Mouse (Mus musculus): ENCODE measurements around the gene Tead1.

The Tead1 gene

GRCm38 (mm10) chr7:112859887-112860286, 180.8 kb downstream of the Tead1 start:
- peak; percentile 80 for DNase-seq (ENCODE audit: low read depth)

DNA sequence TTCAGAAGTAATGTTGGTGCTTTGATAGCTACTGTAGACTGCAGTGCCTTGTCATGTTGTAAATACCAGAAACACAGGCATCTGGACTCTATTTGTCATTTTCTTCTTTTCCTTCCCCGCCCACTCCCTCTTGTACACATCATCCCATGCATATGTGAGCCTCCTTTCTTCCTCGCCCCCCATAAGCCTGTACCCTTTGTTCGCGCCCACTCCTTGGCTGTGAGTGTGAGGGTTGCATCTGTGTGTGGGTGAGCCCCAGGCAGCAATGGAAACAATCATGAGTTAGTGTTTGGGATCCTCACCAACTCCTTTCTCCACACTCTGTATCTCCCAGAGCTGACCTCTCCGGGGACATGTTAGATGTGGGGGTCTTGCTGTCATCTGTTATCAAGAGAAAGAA, 183.0 kb downstream of the Tead1 start:
- DNase-seq (ENCODE audit: low read depth) = no peak

DNA sequence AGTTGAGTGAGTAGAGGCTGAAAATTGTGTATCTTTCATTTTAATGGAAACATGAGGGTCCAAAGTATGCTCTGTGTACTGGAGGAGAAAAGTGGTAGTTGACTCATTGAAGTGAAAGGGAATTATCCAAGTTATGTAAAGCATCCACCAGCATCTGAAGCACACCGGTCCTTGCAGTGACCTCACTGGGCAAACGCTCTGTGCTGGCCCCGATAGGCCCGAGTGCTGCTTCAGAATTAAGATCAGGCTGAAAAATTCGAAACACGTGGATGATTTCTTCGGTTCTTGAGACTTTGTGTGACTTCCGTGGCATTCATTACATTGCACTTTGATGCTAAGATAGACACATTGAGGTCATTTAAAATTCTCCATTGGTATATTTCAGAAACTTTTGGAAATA, 185.1 kb downstream of the Tead1 start:
- DNase-seq (ENCODE audit: low read depth) = no peak

DNA sequence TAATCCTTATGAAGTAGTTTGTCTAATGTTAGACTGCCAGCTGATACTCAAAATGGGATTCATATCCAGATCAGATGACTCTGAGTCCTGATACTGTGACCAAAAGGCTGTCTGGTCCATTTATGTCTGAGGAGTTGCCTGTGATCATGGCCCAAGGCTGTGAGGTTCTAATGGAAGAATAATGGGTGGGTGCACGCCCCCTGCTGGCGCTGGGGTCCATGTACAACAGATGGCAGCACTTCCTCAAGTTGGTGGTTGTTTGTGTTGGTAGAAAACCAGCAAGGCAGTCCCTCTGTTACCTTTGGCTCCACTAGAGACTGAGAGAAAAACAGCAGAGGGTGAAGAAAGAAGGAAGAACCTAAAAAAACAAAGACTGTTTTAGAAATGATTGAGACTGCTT, 186.6 kb downstream of the Tead1 start:
- peak; percentile 45 for DNase-seq (ENCODE audit: low read depth)

- peak; percentile 31 for DNase-seq (ENCODE audit: low read depth)
These were observed 189.7 kb downstream of the Tead1 start for GRCm38 (mm10) chr7:112868551-112869465.

DNA sequence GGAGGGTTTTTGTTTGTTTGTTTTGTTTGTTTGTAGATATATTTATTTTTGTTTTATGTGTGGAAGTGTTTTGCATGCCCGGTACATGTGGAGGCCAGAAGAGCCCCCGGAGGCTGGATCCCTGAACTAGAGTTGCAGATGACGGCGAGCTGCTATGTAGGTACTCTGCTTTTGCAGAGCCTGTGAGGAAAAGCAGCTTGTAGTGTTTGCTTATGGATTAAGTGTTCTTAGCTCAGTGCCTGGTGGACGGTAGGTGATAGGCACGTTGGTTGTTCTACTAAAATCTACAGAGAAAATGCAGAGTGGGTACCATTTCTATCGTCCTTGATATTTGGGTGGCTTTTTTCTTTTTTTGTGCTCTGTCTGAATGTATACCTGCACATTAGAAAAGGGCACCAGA, 192.6 kb downstream of the Tead1 start:
- DNase-seq (ENCODE audit: low read depth) = no peak

- no peak for DNase-seq (ENCODE audit: low read depth)
These were observed 193.5 kb downstream of the Tead1 start for GRCm38 (mm10) chr7:112872435-112873196.

GRCm38 (mm10) chr7:112876128-112876527, 197.0 kb downstream of the Tead1 start:
- DNase-seq (ENCODE audit: low read depth) = no peak

- no peak for DNase-seq (ENCODE audit: low read depth)
These were observed 204.7 kb downstream of the Tead1 start for GRCm38 (mm10) chr7:112883791-112884274.

- DNase-seq (ENCODE audit: low read depth) = no peak
These were observed 206.4 kb downstream of the Tead1 start for GRCm38 (mm10) chr7:112885546-112885945.

- no peak for DNase-seq (ENCODE audit: low read depth)
These were observed 212.8 kb downstream of the Tead1 start for GRCm38 (mm10) chr7:112891883-112892282.

- DNase-seq (ENCODE audit: low read depth) = no peak
These were observed 213.5 kb downstream of the Tead1 start for GRCm38 (mm10) chr7:112892595-112892994.

DNA sequence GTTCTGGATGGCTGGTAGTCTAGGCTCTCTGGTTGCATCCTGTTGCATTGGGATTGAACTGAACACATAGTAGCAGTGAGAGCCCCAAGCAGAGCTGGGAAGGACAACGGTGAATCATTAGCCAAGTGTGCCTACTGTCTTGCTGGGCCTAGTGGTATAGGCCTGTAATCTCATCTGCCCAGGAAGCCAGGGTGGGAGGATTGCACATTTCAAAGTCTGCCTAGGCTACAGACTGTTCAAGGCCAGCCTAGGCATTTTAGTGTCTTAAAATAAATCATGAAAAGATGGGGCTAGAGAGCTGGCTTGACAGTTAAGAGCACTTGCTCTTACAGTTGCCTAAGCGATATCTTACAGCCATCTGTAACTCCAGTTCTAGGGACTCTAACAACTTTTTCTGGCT, 217.2 kb downstream of the Tead1 start:
- no peak for DNase-seq (ENCODE audit: low read depth)

DNA sequence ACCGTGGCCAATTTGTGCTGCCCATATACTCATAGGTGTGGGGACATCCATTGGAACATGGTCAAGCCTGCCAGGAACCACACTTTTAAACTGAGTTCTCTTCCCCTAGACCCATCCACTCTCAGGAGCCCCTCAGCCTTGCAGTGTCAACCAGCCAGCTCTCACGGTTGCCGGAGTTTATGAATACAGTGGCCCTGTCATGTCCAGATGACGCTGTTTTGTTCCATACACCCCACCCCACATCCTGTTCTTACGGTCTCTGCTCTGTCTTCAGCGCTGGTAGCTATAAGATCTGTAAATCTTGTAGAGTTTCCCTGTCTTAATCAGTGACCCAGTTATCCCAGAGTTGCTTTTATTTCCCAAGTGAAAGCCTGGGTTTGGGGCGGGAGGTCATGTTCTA, 222.6 kb downstream of the Tead1 start:
- no peak for DNase-seq (ENCODE audit: low read depth)

GRCm38 (mm10) chr7:112906848-112907247, 227.7 kb downstream of the Tead1 start:
- no peak for DNase-seq (ENCODE audit: low read depth)

DNA sequence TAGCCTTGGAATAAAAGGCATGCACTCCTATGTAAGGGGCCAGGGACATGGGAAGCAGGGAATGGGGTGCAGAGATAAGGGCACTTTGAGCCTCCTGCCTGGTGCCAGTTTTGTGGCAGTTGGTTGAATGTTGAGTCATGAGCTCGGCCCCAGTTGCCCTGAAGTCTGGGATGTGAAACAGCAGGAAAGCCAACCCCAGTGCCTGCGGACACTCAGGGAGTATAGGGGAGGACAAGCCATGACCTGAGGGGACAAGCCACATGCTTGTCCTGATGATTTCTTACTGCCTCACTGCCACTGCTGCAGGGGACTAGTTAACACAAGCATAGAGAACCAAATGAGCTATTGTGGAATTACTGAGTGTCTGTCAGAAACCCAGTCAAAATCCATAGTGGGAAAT, 228.3 kb downstream of the Tead1 start:
- no peak for DNase-seq (ENCODE audit: low read depth)

DNA sequence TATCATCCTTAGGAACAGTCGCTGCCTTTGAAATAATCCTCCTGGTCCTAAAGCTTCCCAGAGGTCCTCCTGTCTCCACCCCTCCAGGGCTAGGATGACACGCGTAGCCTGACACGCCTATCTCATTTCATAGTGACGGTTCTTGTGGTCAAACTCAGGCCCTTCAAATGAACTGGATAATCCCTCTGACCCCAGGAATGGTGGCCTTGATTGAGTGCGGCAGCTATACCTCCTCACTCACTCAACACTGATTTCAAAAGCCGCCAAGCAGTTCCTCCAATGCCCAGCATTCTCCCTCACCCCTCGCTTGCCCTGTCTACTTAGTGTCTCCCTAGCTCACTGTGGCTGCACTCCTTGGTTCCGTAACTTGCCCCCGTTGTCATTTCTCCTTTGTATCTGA, 230.0 kb downstream of the Tead1 start:
- no peak for DNase-seq (ENCODE audit: low read depth)

- DNase-seq (ENCODE audit: low read depth) = no peak
These were observed 233.9 kb downstream of the Tead1 start for GRCm38 (mm10) chr7:112912969-112913368.

DNA sequence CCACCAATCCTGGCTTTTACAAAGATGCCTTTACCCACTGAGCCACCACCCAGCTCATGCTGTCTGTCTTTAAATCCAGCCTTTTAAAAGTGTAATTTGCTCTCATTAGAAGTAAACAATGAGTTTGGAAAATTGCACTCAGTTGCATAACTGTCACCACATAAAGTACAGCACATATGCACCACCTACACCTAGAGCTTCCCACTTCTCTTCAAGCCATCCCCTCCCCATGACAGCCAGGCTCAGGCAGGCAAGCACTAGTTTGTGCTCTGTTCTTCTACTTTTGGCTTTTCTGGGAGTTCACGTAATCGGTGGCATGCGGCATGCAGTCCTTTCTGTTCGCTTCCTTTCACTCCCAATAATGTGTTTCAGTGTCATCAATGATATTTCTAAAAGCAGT, 236.5 kb downstream of the Tead1 start:
- DNase-seq (ENCODE audit: low read depth) = no peak

DNA sequence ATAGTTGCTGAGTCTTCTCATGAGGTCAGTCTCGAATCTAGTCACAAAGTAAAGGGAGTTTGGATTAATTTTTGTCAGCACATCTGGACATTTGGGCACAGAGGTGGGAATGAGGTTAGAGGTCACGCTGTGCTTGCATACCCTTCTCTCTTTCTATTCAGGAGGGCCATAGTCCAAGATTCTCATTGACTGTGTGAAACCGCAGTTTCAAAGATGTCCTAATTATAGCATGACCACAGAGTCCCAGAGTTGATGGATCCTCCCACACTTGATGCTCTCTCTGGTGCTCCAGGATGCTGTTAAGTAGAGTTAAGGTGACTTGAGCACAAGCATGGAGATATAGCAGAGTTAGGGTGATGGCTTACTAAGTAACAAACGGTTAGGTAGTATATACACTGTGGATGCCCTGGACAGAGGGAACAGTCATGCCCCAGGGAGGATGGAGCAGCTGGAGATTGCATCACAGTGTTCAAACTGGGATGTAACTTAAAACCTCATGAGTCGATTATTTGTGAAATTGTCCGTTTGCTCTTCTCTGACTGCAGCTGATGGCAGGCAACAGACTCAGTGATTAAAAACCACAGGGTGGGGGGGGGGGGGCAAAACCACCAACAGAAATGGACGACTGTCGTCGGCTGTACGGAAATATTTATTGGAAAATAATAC, 238.6 kb downstream of the Tead1 start:
- peak; percentile 64 for DNase-seq (ENCODE audit: low read depth)

DNA sequence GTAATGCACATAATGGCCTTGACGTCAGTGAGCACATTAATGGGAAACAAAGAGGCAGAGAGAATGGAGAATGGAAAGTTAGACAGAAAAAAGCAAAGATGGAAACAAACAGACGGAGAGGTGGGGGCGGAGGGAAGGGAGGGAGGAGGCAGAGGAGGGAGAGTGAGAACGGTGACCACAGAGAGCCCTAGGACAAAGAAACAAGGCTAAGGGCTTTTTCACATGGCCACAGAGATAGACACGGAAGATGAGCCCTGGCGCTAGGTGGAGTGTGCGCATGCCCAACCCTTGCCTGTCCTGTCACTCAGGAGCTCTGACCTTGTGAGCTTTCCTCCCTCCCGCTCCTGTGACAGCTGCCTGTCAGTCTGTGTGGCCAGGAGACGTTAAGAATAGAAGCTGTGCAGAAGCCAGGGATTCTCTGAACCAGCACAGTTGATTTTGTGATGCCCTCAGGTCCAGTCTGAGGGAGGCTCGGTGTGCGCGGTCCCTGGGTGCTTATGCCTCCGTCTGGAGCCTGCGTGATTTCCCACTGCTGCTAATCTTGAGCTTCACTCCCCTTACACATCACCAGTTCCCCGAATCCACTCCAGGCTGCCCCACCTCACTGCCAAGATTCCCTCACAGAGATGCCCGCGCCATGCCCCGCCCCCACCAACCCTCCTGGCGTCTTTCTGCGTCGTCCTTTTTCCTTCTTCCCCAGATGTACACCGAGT, 239.3 kb downstream of the Tead1 start:
- no peak for DNase-seq (ENCODE audit: low read depth)

DNA sequence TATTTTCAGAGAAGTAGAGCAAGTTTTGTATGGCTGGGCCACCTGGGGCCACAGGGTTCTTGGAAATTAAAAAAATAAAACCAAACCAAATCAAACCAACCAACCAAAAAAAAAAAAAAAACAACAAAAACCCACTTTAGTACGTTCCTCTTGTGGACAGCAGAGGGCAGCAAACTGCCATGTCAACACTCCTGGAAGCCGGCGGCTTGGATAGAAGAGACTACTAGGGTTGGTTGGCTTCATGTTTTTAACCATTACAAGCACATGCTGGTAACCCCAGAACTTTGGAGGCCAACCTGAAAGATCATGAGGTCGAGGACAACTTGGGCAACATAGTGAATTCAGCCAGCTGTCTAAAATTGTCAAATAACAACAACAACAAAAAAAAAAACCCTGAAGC, 240.7 kb downstream of the Tead1 start:
- DNase-seq (ENCODE audit: low read depth) = peak; percentile 59

Data from 416B (cell line).